Mouse (Mus musculus): ENCODE data around the gene Slit1. TPM values are rescaled to one million over a fixed set of nuclear protein-coding genes. Genes with fewer than 3 reads are reported as not detected.
A peak's percentile ranks its signal among the peaks of the same experiment; 100 is the strongest.

Slit1 gene
- polyA plus RNA-seq, 1 experiment from 2014 or later, result 0.16 TPM

GRCm38 (mm10) chr19:41656671-41657070, 86.8 kb downstream of the Slit1 start:
- H3K9me3 ChIP-seq (ENCODE audit: low read length), result no peaks in the 10 kb centered on the region
- ATAC-seq, result no peak
- no peak overlapping the region for H3K27ac ChIP-seq (ENCODE audit: low read length)
- 71% methylated on average over 14 of the region's 14 CpGs for WGBS
- TF ChIP-seq CTCF (IDR thresholded peaks at IDR 0.05) (no peak), EP300 (IDR thresholded peaks at IDR 0.05) (no peak)
- no peaks in the 10 kb centered on the region for H3K4me1 ChIP-seq (ENCODE audit: insufficient read depth, low read depth, low read length)
- H3K9ac ChIP-seq (replicated peaks; ENCODE audit: low read depth), result no peak overlapping the region
- 0 out of 2 replicates have a peak, but pooled peaks cover 5% of the 10 kb centered on the region for H3K27me3 ChIP-seq (replicated peaks; ENCODE audit: insufficient read depth, low read length)
- no peak overlapping the region for H3K4me3 ChIP-seq (ENCODE audit: low read depth, low read length)
- no peak for DNase-seq (ENCODE audit: low spot score)
- no peaks in the 10 kb centered on the region for H3K36me3 ChIP-seq (ENCODE audit: insufficient read depth, low read length)
- H3K4me2 ChIP-seq (replicated peaks; ENCODE audit: low read depth, low read length), result no peak overlapping the region

DNA sequence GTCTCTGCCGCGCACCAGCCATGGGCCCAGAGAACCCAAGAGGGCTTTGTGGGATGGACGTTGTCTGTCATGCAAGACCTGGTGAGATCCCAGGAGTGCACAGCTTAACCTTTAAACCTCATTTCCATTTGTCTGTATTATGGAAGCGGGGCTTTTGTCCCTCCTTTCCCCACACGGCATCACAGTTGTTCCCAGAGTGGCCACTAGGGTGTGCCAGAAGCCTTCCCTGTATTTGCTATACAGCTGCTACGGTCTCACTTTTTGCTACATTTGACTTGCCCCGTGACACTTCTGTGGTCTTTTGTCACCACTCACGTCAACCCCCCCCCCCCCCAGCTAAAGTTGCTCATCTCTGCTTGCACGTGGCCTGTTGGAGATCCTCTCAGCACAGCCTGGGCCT, 87.5 kb downstream of the Slit1 start:
- TF ChIP-seq CTCF (IDR thresholded peaks at IDR 0.05), result peak; percentile 90
- TF ChIP-seq EP300 (IDR thresholded peaks at IDR 0.05), result no peak
- 9% methylated on average over 8 of the region's 9 CpGs for WGBS

DNA sequence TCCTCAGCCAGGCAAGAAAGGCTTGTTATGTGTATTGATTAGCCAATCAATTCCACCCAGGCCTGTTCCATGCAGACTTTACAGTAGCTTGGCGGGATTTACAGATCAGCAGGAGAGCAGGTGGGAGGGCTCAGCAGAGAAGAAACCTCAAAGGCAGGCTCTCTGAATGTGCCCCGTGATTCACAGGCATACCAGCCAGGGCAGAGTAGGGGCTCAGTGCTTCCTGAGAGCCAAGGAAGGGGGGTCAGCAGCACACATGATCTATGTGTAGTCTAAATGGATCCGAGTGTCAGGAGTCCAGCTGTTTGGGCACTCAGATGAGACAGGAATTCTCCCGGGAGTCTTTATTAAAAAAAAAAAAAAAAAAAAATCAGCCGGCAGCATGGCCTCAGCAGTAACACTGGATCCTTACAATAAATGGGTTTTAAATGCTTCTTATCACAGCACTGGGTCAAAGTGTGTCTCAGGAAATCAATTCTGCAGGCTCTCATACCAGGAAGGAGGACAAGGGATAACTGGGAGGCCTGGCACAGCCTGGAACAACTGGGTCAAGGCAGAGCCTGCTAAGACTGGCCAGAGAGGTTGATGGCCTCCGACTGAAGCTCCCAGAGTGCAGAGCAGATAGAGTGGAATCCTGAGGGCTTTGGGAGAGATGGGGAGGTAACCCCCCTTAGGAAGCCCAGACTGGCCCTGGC, 88.2 kb downstream of the Slit1 start:
- no peak overlapping the region for H3K4me3 ChIP-seq (ENCODE audit: low read depth, low read length)
- H3K4me1 ChIP-seq (ENCODE audit: insufficient read depth, low read depth, low read length), result no peaks in the 10 kb centered on the region
- no peak overlapping the region for H3K4me2 ChIP-seq (replicated peaks; ENCODE audit: low read depth, low read length)
- no peak for ATAC-seq
- no peak overlapping the region for H3K27ac ChIP-seq (ENCODE audit: low read length)
- DNase-seq (ENCODE audit: low spot score), result no peak
- WGBS, result 16% methylated on average over 6 of the region's 6 CpGs
- no peaks in the 10 kb centered on the region for H3K36me3 ChIP-seq (ENCODE audit: insufficient read depth, low read length)
- 0 out of 2 replicates have a peak, but pooled peaks cover 5% of the 10 kb centered on the region for H3K27me3 ChIP-seq (replicated peaks; ENCODE audit: insufficient read depth, low read length)
- H3K9me3 ChIP-seq (ENCODE audit: low read length), result no peaks in the 10 kb centered on the region
- H3K9ac ChIP-seq (replicated peaks; ENCODE audit: low read depth), result no peak overlapping the region
- no peak for TF ChIP-seq EP300 (IDR thresholded peaks at IDR 0.05)
- TF ChIP-seq CTCF (IDR thresholded peaks at IDR 0.05), result no peak

More for the DNA sequence above, 87.5 kb downstream of the Slit1 start:
- Histone ChIP-seq H3K4me3 (ENCODE audit: low read depth, low read length) (no peak overlapping the region), H3K4me2 (replicated peaks; ENCODE audit: low read depth, low read length) (no peak overlapping the region), H3K27me3 (replicated peaks; ENCODE audit: insufficient read depth, low read length) (0 out of 2 replicates have a peak, but pooled peaks cover 5% of the 10 kb centered on the region), H3K9me3 (ENCODE audit: low read length) (no peaks in the 10 kb centered on the region), H3K36me3 (ENCODE audit: insufficient read depth, low read length) (no peaks in the 10 kb centered on the region), H3K4me1 (ENCODE audit: insufficient read depth, low read depth, low read length) (no peaks in the 10 kb centered on the region), H3K9ac (replicated peaks; ENCODE audit: low read depth) (no peak overlapping the region), H3K27ac (ENCODE audit: low read length) (no peak overlapping the region)
- ATAC-seq (peak; percentile 26; the same call in 1 of the 2 replicates), DNase-seq (ENCODE audit: low spot score) (peak; percentile 72)

DNA sequence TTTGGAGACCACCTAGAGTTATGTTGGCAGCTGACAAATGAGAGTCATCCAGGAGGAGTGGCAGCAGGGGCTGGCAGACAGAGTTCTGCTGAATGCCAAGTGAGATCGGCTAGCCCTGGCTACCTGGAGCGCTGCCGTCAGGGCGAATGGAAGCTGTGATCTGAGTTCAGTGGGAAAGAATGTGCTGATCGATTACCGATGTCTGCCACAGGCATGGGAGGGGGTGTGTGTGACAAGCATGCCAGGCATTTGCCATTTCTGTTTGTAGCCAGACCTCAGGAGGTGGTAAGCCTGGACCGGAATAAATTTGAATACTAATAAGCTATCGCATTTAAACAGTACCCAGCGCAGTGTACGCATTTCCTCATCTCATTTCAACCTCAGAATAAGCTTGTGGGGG, 91.5 kb downstream of the Slit1 start:
- ATAC-seq, result no peak
- no peak for TF ChIP-seq CTCF (IDR thresholded peaks at IDR 0.05)
- no peak for TF ChIP-seq EP300 (IDR thresholded peaks at IDR 0.05)
- H3K36me3 ChIP-seq (ENCODE audit: insufficient read depth, low read length), result no peaks in the 10 kb centered on the region
- no peak overlapping the region for H3K9ac ChIP-seq (replicated peaks; ENCODE audit: low read depth)
- no peak for DNase-seq (ENCODE audit: low spot score)
- WGBS, result 47% methylated on average over 10 of the region's 10 CpGs
- H3K4me2 ChIP-seq (replicated peaks; ENCODE audit: low read depth, low read length), result no peak overlapping the region
- no peaks in the 10 kb centered on the region for H3K9me3 ChIP-seq (ENCODE audit: low read length)
- H3K4me3 ChIP-seq (ENCODE audit: low read depth, low read length), result no peak overlapping the region
- H3K27ac ChIP-seq (ENCODE audit: low read length), result no peak overlapping the region
- no peaks in the 10 kb centered on the region for H3K4me1 ChIP-seq (ENCODE audit: insufficient read depth, low read depth, low read length)
- H3K27me3 ChIP-seq (replicated peaks; ENCODE audit: insufficient read depth, low read length), result 0 out of 2 replicates have a peak, but pooled peaks cover 5% of the 10 kb centered on the region

DNA sequence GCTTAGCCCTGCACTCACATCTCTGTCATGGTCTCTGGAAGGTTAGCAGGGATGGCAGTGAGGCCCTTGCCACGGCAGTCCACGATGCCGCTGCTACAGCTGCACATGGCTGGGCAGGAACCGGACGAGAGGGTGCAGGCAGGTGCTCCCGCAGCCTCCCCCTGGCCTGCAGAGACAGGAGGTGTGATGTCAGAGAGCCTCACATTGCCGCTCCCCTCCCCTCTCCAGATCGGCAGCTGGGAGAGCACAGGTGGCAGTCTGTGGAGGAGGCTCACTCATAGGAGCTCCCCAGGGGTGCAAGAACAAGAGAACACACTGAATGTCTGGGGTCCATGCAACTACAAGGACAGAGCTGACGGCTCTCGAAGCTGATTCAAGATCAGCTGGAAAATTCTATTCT, 94.1 kb downstream of the Slit1 start:
- no peak overlapping the region for H3K4me2 ChIP-seq (replicated peaks; ENCODE audit: low read depth, low read length)
- no peaks in the 10 kb centered on the region for H3K9me3 ChIP-seq (ENCODE audit: low read length)
- no peak overlapping the region for H3K9ac ChIP-seq (replicated peaks; ENCODE audit: low read depth)
- H3K4me3 ChIP-seq (ENCODE audit: low read depth, low read length), result no peak overlapping the region
- no peaks in the 10 kb centered on the region for H3K36me3 ChIP-seq (ENCODE audit: insufficient read depth, low read length)
- no peak for TF ChIP-seq EP300 (IDR thresholded peaks at IDR 0.05)
- TF ChIP-seq CTCF (IDR thresholded peaks at IDR 0.05), result no peak
- no peak overlapping the region for H3K27ac ChIP-seq (ENCODE audit: low read length)
- H3K4me1 ChIP-seq (ENCODE audit: insufficient read depth, low read depth, low read length), result no peaks in the 10 kb centered on the region
- ATAC-seq, result no peak
- 36% methylated on average over 9 of the region's 10 CpGs for whole genome bisulfite sequencing
- no peak for DNase-seq (ENCODE audit: low spot score)
- no peaks in the 10 kb centered on the region for H3K27me3 ChIP-seq (replicated peaks; ENCODE audit: insufficient read depth, low read length)

DNA sequence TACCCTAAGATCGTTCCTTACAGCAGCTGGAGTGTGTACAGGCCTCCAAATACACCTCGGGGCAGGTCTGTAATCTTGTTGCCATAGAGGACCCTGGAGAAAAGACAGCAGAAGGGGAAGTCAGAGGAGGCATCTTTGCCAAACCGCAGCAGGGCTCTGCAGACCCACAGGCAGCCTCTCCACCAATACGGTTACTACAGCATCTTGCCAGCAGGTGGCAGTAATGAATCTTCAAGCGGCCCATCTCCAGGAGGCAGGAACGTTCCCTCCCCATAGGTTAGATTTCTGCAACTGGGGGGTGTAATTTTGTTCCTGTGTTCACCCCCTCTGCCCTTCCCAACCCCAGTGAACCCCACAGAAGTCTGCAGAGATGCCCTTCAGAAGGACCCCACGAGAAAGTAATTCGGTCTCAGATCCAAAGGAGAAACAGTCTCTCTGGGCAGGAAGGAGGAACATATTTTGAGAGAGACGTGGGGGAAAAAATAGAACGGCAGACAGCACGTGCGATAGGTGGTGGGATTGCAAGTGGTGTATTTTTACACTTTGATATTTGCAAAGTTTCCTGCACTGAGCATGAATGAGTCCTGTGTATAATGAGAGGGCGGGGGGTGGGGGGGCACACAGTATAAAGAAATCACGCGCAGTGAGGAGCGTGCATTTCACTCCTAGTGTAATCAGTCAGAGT, 96.4 kb downstream of the Slit1 start:
- DNase-seq (ENCODE audit: low spot score), result peak; percentile 64
- H3K4me2 ChIP-seq (replicated peaks; ENCODE audit: low read depth, low read length), result no peak overlapping the region
- no peak overlapping the region for H3K9ac ChIP-seq (replicated peaks; ENCODE audit: low read depth)
- WGBS, result 38% methylated on average over 16 of the region's 16 CpGs
- no peaks in the 10 kb centered on the region for H3K27me3 ChIP-seq (replicated peaks; ENCODE audit: insufficient read depth, low read length)
- H3K36me3 ChIP-seq (ENCODE audit: insufficient read depth, low read length), result no peaks in the 10 kb centered on the region
- no peak overlapping the region for H3K4me3 ChIP-seq (ENCODE audit: low read depth, low read length)
- TF ChIP-seq CTCF (IDR thresholded peaks at IDR 0.05) (peak; percentile 82), EP300 (IDR thresholded peaks at IDR 0.05) (no peak)
- no peaks in the 10 kb centered on the region for H3K9me3 ChIP-seq (ENCODE audit: low read length)
- no peaks in the 10 kb centered on the region for H3K4me1 ChIP-seq (ENCODE audit: insufficient read depth, low read depth, low read length)
- H3K27ac ChIP-seq (ENCODE audit: low read length), result no peak overlapping the region
- no peak for ATAC-seq

Measured in lung, postnatal 0 days (tissue).